Mouse (Mus musculus) ovary, adult 10 weeks (tissue): ENCODE results near the gene Ank3. TPM values are rescaled to one million over a fixed set of nuclear protein-coding genes. Genes with fewer than 3 reads are reported as not detected.

Experiments
- polyA plus RNA-seq: library from polyadenylated mRNA; stranded (reverse); fragments of 350-450 nt; fragmentation: Illumina TruSeq; extraction: RNeasy Lipid Tissue Mini Kit (QIAGEN cat#74804); gene quantifications from one replicate; pipeline ENCODE4 v1.2.3, GENCODE M21; 2014

The Ank3 gene
- polyA plus RNA-seq, result 57.3 TPM

DNA sequence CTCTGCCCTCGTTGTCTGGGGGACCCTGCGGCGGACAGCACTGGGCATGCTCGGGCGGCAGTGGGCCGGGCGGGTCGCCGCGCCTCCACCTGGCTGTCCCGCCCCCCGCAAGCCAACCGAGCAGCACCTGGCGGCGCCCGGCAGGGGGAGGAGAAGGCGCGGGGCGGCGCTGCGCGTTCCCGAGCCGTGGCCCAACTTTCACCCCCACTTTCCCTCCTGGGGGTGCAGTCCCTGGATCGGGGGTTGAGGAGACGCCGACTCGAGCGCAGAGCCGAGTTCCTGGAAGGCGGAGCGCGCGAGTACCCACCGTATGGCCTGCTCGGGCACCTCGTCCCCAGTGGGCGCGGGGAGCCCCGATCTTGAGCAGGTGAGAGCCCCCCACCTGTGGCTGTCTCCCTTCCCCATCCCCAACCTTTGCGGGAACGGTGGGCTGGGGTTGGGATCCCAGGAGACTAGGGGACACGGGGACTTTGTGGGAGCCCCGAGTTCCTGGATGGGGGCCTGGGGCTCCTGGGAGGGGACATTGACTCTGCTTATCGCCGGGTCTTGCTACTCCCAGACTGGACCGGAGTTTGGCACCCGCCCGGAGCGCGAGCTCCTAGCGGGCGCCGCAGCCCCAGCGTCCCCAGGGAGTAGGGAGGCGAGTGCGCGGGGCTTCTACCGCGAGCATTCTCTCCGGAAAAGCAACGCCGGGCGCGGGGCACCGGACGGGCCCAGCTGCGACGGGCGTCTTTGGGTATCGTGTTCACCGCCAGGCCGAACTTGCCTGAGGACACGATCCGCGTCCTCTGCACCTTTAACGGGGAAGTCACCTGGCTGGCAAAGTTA lies at the start of gene Ank3:
Ank3 (plus strand) TSS at position 11 of the 828 bp plus-strand sequence.

DNA sequence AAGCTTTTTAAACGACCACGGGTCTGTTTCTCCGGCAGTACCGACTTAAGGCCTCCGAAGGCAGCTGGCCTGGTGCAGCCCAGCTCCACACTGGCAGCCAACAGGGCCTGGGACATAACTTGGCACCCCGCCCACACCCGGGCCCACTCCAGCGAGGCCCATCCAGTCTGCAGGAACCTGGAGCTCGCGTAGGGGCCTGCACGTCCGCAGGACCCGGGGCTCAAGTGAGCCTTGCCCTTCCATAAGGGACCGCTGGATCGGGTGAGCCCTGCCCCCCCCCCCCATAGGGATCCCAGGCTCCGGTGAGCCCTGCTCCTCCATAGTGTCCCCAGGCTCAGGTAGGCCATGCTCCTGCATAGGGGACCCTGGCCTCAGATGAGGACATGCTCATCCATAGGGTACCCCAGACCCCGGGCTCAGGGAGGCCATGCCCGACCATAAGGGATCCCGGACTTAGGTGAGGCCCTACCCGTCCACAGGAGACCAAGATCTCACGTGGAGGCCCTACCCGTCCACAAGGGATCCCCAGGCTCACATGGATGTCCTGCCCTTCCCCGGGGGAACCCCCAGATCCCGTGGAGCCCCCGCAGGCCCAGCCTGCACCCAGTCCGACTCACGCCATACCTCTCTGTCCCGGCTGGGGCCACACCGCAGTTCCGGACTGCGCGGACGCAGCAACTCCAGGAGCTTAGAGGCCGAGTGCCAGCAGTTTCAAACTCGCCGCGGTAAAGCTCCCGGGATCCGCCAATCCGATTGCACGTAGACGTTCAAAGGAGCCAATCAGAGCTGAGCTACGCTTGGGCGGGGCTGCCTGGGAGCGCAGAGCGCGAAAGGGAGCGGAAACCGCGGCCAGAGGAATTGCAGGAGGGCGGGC lies 46.1 kb upstream of the Ank3 start, which contains the start of gene Cdk1:
Cdk1 (minus strand) TSS at position 727 of the 874 bp plus-strand sequence.

Other genes starting within 250 kb of the Ank3 start
- gene Rhobtb1, start 247.3 kb upstream of the Ank3 start, polyA plus RNA-seq, result 34.2 TPM
- gene A930033H14Rik, start 185.7 kb upstream of the Ank3 start, polyA plus RNA-seq, result 4.6 TPM
- gene Cdk1, start 45.8 kb upstream of the Ank3 start, polyA plus RNA-seq, result 143 TPM